Mouse (Mus musculus) splenic B cell, adult 2 months (primary cell): ENCODE data around the gene Grin2b.

Source experiments
- DNase-seq: peaks from one replicate; pipeline ENCODE4 v3.0.0-alpha.2; 2011; ENCODE audit warnings: low read depth, low spot score
- H3K27me3 ChIP-seq: 2 replicates; pipeline ENCODE4 v1.6.1; 2012; ENCODE audit warnings: mild to moderate bottlenecking, low read length, moderate library complexity, mixed read lengths; ENCODE audit not compliant: control insufficient read depth, poor library complexity, insufficient read depth, severe bottlenecking
- H3K36me3 ChIP-seq: 2 replicates; pipeline ENCODE4 v1.6.1; 2012; ENCODE audit warnings: mild to moderate bottlenecking, low read length, moderate library complexity, mixed read lengths; ENCODE audit not compliant: control insufficient read depth, poor library complexity, insufficient read depth, severe bottlenecking

Grin2b gene

GRCm38 (mm10) chr6:135798202-135798992 lies 374.9 kb downstream of the Grin2b start:
- DNase-seq: no peak
- H3K27me3 ChIP-seq: no peaks in the 10 kb centered on the region; the same call in 1 of the 2 replicates

GRCm38 (mm10) chr6:135797371-135798033 lies 375.8 kb downstream of the Grin2b start:
- no peaks in the 10 kb centered on the region for H3K36me3 ChIP-seq
- DNase-seq: no peak
- no peaks in the 10 kb centered on the region; the same call in 1 of the 2 replicates for H3K27me3 ChIP-seq

More at GRCm38 (mm10) chr6:135798202-135798992, 374.9 kb downstream of the Grin2b start:
- no peaks in the 10 kb centered on the region for H3K36me3 ChIP-seq

GRCm38 (mm10) chr6:135796911-135797310 lies 376.4 kb downstream of the Grin2b start:
- DNase-seq: no peak
- Histone ChIP-seq H3K36me3 (no peaks in the 10 kb centered on the region), H3K27me3 (no peaks in the 10 kb centered on the region; the same call in 1 of the 2 replicates)

- no peaks in the 10 kb centered on the region for H3K36me3 ChIP-seq
- DNase-seq: no peak
- H3K27me3 ChIP-seq: no peaks in the 10 kb centered on the region
These were observed 381.9 kb downstream of the Grin2b start for GRCm38 (mm10) chr6:135791412-135791811.

- no peak for DNase-seq
- Histone ChIP-seq H3K36me3 (no peaks in the 10 kb centered on the region), H3K27me3 (no peaks in the 10 kb centered on the region)
These were observed 383.6 kb downstream of the Grin2b start for GRCm38 (mm10) chr6:135789603-135790170.

GRCm38 (mm10) chr6:135774670-135775069 lies 398.6 kb downstream of the Grin2b start:
- Histone ChIP-seq H3K36me3 (no peaks in the 10 kb centered on the region), H3K27me3 (no peaks in the 10 kb centered on the region)
- no peak for DNase-seq

- no peak for DNase-seq
- Histone ChIP-seq H3K36me3 (no peaks in the 10 kb centered on the region), H3K27me3 (no peaks in the 10 kb centered on the region)
These were observed 405.7 kb downstream of the Grin2b start for GRCm38 (mm10) chr6:135767572-135767971.

- no peaks in the 10 kb centered on the region for H3K27me3 ChIP-seq
- DNase-seq: no peak
- H3K36me3 ChIP-seq: no peaks in the 10 kb centered on the region
These were observed 414.6 kb downstream of the Grin2b start for GRCm38 (mm10) chr6:135758735-135759134.

GRCm38 (mm10) chr6:135756075-135756474 lies 417.2 kb downstream of the Grin2b start:
- Histone ChIP-seq H3K36me3 (no peaks in the 10 kb centered on the region), H3K27me3 (no peaks in the 10 kb centered on the region)
- no peak for DNase-seq

- no peaks in the 10 kb centered on the region for H3K27me3 ChIP-seq
- peak; percentile 2 for DNase-seq
- no peaks in the 10 kb centered on the region for H3K36me3 ChIP-seq
These were observed 424.8 kb downstream of the Grin2b start for GRCm38 (mm10) chr6:135748412-135749076.

- Histone ChIP-seq H3K36me3 (no peaks in the 10 kb centered on the region), H3K27me3 (no peaks in the 10 kb centered on the region)
- no peak for DNase-seq
These were observed 427.7 kb downstream of the Grin2b start for GRCm38 (mm10) chr6:135745606-135746005.

GRCm38 (mm10) chr6:135734227-135734732 lies 439.0 kb downstream of the Grin2b start:
- no peak for DNase-seq

GRCm38 (mm10) chr6:135727106-135727505 lies 446.2 kb downstream of the Grin2b start:
- DNase-seq: no peak
- H3K27me3 ChIP-seq: no peaks in the 10 kb centered on the region
- H3K36me3 ChIP-seq: no peaks in the 10 kb centered on the region

More at GRCm38 (mm10) chr6:135734227-135734732, 439.0 kb downstream of the Grin2b start:
- no peaks in the 10 kb centered on the region for H3K27me3 ChIP-seq
- H3K36me3 ChIP-seq: no peaks in the 10 kb centered on the region

GRCm38 (mm10) chr6:135721706-135722105 lies 451.6 kb downstream of the Grin2b start:
- DNase-seq: no peak
- H3K36me3 ChIP-seq: no peaks in the 10 kb centered on the region
- H3K27me3 ChIP-seq: no peaks in the 10 kb centered on the region
